Mouse (Mus musculus): ENCODE data around the gene Vmn2r1. TPM values are rescaled to one million over a fixed set of nuclear protein-coding genes. Genes with fewer than 3 reads are reported as not detected.

Vmn2r1 gene
- not detected in 2 replicates for total RNA-seq (2012; rRNA removed)
- 0.04 TPM in 2 replicates for total RNA-seq (2014; rRNA removed)
- polyA plus RNA-seq (2012; ENCODE audit: insufficient read length, low read depth) = not detected in 2 replicates

DNA sequence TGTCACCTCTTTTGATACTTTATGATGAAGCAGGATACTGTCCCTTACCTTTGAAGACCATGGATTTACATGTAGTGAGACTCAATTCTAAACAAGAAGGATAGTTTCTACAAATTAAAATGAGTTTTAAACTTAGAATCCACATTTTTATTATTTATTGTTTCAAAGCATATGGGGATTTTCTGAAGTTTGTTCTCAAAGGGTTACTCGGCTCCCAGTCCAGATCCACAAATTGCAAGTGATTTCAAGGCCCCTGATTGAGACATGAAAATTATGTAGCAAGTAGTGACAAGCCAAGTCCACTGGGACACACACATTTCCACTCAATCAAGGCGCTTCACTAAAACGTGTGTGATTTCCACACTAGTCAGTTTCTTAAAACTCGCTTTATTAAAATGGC is at the start of gene Vmn2r1:
Gene Vmn2r1, plus strand, starts transcription at position 301 of the 400 bp plus-strand sequence.
- dilution Hi-C loops (cut with MboI; ENCODE audit: extremely low pct_ligation_motif_present, extremely low pct_unique_long_range_greater_than_20kb, low sequenced_read_pairs) = no loop called here
- in situ Hi-C loops (cut with MboI; ENCODE audit: low pct_ligation_motif_present, low pct_unique_long_range_greater_than_20kb, low sequenced_read_pairs) = no loop called here
- H3K4me3 ChIP-seq (replicated peaks in 1 of 3; ENCODE audit: low read depth in 2 of 3, low read length in 2 of 3, poor library complexity in 1 of 3) = no peak within 1 kb of the TSS

GRCm38 (mm10) chr3:64038136-64038841 is 43.1 kb upstream of the Vmn2r1 start:
- no peak overlapping the region for H3K4me3 ChIP-seq (replicated peaks in 1 of 3; ENCODE audit: low read depth in 2 of 3, low read length in 2 of 3, poor library complexity in 1 of 3)
- H3K36me3 ChIP-seq (replicated peaks in 1 of 2; ENCODE audit: control insufficient read depth in 1 of 2, insufficient read depth in 1 of 2, low read length in 1 of 2) = no peaks in the 10 kb centered on the region
- H3K27me3 ChIP-seq (replicated peaks) = no peaks in the 10 kb centered on the region
- no peak overlapping the region for H3K9ac ChIP-seq (ENCODE audit: insufficient read depth, low read depth)
- no peaks in the 10 kb centered on the region for H3K79me2 ChIP-seq (replicated peaks; ENCODE audit: control insufficient read depth, extremely low read depth, insufficient read depth, poor library complexity, severe bottlenecking)
- no peak for DNase-seq (ENCODE audit: extremely low read depth)
- in situ Hi-C loops (cut with MboI; ENCODE audit: low pct_ligation_motif_present, low pct_unique_long_range_greater_than_20kb, low sequenced_read_pairs) (loop anchor here (25.0 kb wide), 1 partner anchor 199 kb away; no protein-coding TSS in a partner anchor), dilution Hi-C loops (cut with MboI; ENCODE audit: extremely low pct_ligation_motif_present, extremely low pct_unique_long_range_greater_than_20kb, low sequenced_read_pairs) (no loop called here)
- no peak overlapping the region for H3K4me2 ChIP-seq (ENCODE audit: insufficient read depth, low read depth, poor library complexity, severe bottlenecking)
- no peaks in the 10 kb centered on the region for H3K9me3 ChIP-seq (replicated peaks; ENCODE audit: low read length)
- peaks cover 0 to 2% of the 10 kb centered on the region in 2 experiments; a peak in 1 of 4 replicates for H3K4me1 ChIP-seq (ENCODE audit: control insufficient read depth in 1 of 2, insufficient read depth in 2 of 2)
- TF ChIP-seq RAD21 (IDR thresholded peaks at IDR 0.05; ENCODE audit: low read depth, low read length) = no peak
- TF ChIP-seq MAX (IDR thresholded peaks at IDR 0.05; ENCODE audit: low read length) = no peak
- no peak for TF ChIP-seq JUND (conservative IDR thresholded peaks at IDR 0.05; ENCODE audit: low read depth, low read length)
- no peak for TF ChIP-seq ZMIZ1 (IDR thresholded peaks at IDR 0.05; ENCODE audit: low read depth, low read length)
- TF ChIP-seq CTCF (conservative IDR thresholded peaks at IDR 0.05 in 1 of 2, IDR thresholded peaks at IDR 0.05 in 1 of 2; ENCODE audit: low read depth in 2 of 2, low read length in 2 of 2) = no peak
- TF ChIP-seq IRF4 (IDR thresholded peaks at IDR 0.05; ENCODE audit: low read depth, low read length) = no peak
- TF ChIP-seq MXI1 (IDR thresholded peaks at IDR 0.05; ENCODE audit: low read depth, low read length) = no peak
- no peak for TF ChIP-seq SMC3 (IDR thresholded peaks at IDR 0.05; ENCODE audit: low read depth, low read length)
- TF ChIP-seq ELF1 (IDR thresholded peaks at IDR 0.05; ENCODE audit: low read depth, low read length) = no peak
- no peak for TF ChIP-seq USF1 (IDR thresholded peaks at IDR 0.05; ENCODE audit: low read depth, low read length)
- no peak for TF ChIP-seq MYC (IDR thresholded peaks at IDR 0.05; ENCODE audit: low read depth, low read length)
- TF ChIP-seq ZNF384 (IDR thresholded peaks at IDR 0.05; ENCODE audit: low read depth, low read length) = no peak
- TF ChIP-seq ZKSCAN1 (IDR thresholded peaks at IDR 0.05; ENCODE audit: borderline replicate concordance, low read depth, low read length) = no peak
- TF ChIP-seq JUN (IDR thresholded peaks at IDR 0.05; ENCODE audit: insufficient read depth, low read depth, low read length) = no peak
- TF ChIP-seq CHD1 (IDR thresholded peaks at IDR 0.05; ENCODE audit: low read depth, low read length) = no peak
- no peak for TF ChIP-seq USF2 (conservative IDR thresholded peaks at IDR 0.05; ENCODE audit: low read depth, low read length)
- no peak for TF ChIP-seq KAT2A (IDR thresholded peaks at IDR 0.05; ENCODE audit: insufficient replicate concordance, low read length)
- TF ChIP-seq ZC3H11A (IDR thresholded peaks at IDR 0.05; ENCODE audit: low read depth, low read length) = no peak
- no peak for TF ChIP-seq EP300 (IDR thresholded peaks at IDR 0.05; ENCODE audit: low read length)
- TF ChIP-seq MAFK (IDR thresholded peaks at IDR 0.05; ENCODE audit: insufficient replicate concordance, low read length) = no peak
- H3K27ac ChIP-seq (ENCODE audit: insufficient read depth, low read depth) = no peak overlapping the region

More for the DNA sequence above, at the start of gene Vmn2r1:
- Histone ChIP-seq H3K9me3 (replicated peaks; ENCODE audit: low read length) (no peaks in the 10 kb centered on the region), H3K36me3 (replicated peaks in 1 of 2; ENCODE audit: control insufficient read depth in 1 of 2, insufficient read depth in 1 of 2, low read length in 1 of 2) (no peaks in the 10 kb centered on the region), H3K4me1 (ENCODE audit: control insufficient read depth in 1 of 2, insufficient read depth in 2 of 2) (no peaks in the 10 kb centered on the region), H3K9ac (ENCODE audit: insufficient read depth, low read depth) (no peak within 1 kb of the TSS), H3K79me2 (replicated peaks; ENCODE audit: control insufficient read depth, extremely low read depth, insufficient read depth, poor library complexity, severe bottlenecking) (no peaks in the 10 kb centered on the region), H3K27ac (ENCODE audit: insufficient read depth, low read depth) (no peak within 1 kb of the TSS), H3K27me3 (replicated peaks) (no peaks in the 10 kb centered on the region), H3K4me2 (ENCODE audit: insufficient read depth, low read depth, poor library complexity, severe bottlenecking) (no peak within 1 kb of the TSS)
- no peak for TF ChIP-seq UBTF (IDR thresholded peaks at IDR 0.05; ENCODE audit: low read depth, low read length)
- TF ChIP-seq ZMIZ1 (IDR thresholded peaks at IDR 0.05; ENCODE audit: low read depth, low read length) = no peak
- no peak for TF ChIP-seq NELFE (IDR thresholded peaks at IDR 0.05; ENCODE audit: low read depth, low read length)
- TF ChIP-seq POLR2A (IDR thresholded peaks at IDR 0.05; ENCODE audit: low read depth, low read length) = no peak
- no peak for TF ChIP-seq ELF1 (IDR thresholded peaks at IDR 0.05; ENCODE audit: low read depth, low read length)
- no peak for TF ChIP-seq ETS1 (conservative IDR thresholded peaks at IDR 0.05; ENCODE audit: low read depth, low read length)
- TF ChIP-seq SIN3A (IDR thresholded peaks at IDR 0.05; ENCODE audit: low read length) = no peak
- TF ChIP-seq GABPA (IDR thresholded peaks at IDR 0.05; ENCODE audit: insufficient replicate concordance, low read depth, low read length) = no peak
- TF ChIP-seq MXI1 (IDR thresholded peaks at IDR 0.05; ENCODE audit: low read depth, low read length) = no peak
- TF ChIP-seq EP300 (IDR thresholded peaks at IDR 0.05; ENCODE audit: low read length) = no peak
- TF ChIP-seq MEF2A (IDR thresholded peaks at IDR 0.05; ENCODE audit: borderline replicate concordance, low read depth, low read length) = no peak
- no peak for TF ChIP-seq JUN (IDR thresholded peaks at IDR 0.05; ENCODE audit: insufficient read depth, low read depth, low read length)
- TF ChIP-seq HCFC1 (IDR thresholded peaks at IDR 0.05; ENCODE audit: low read depth, low read length) = no peak
- no peak for TF ChIP-seq IRF4 (IDR thresholded peaks at IDR 0.05; ENCODE audit: low read depth, low read length)
- no peak for TF ChIP-seq USF1 (IDR thresholded peaks at IDR 0.05; ENCODE audit: low read depth, low read length)
- no peak for TF ChIP-seq CHD2 (IDR thresholded peaks at IDR 0.05; ENCODE audit: low read length)
- no peak for TF ChIP-seq RCOR1 (conservative IDR thresholded peaks at IDR 0.05; ENCODE audit: low read depth, low read length)
- DNase-seq (ENCODE audit: extremely low read depth) = no peak
